Mouse (Mus musculus): ENCODE results near the gene Ets1. TPM values are rescaled to one million over a fixed set of nuclear protein-coding genes. Genes with fewer than 3 reads are reported as not detected.

Gene Ets1
- polyA plus RNA-seq, 1 experiment from 2014 or later = 80.2 TPM

DNA sequence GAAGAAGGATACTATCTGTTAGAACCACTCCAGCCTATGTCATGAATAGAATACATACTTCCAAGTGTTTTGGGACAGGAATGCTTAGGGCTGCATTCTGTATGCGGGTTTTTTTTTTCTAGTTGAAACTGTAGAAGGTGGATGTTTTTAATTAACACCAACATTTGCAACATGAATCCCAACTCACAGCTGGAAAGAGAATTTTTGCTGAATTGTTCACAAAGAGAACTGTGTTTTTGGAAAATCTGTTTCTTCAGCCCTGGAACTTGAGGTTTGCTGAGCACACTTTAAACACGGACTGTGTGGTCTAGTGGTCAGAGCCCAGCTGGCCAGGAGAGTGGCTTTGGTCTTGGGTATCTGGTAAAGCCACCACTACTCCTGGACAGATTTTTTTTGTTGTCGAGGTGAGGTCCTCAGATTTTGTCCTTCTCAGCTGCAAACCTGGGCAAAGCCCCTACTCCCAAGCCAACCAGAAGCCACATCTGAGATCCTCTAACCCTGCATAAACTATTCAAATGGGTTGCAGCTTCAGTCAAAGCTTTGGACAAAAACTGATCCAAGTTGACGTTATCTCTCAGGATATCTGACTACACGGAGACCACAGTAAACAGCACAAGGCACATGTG, 122.4 kb downstream of the Ets1 start:
- Histone ChIP-seq H3K9ac (replicated peaks; ENCODE audit: low read length) (no peak overlapping the region), H3K4me1 (ENCODE audit: insufficient read depth, low read length) (peaks cover 9% of the 10 kb centered on the region; the same call in 1 of the 2 replicates), H3K4me3 (ENCODE audit: low read length) (no peak overlapping the region), H3K36me3 (ENCODE audit: insufficient read depth, low read length) (peaks cover 16% of the 10 kb centered on the region), H3K9me3 (ENCODE audit: low read length) (no peaks in the 10 kb centered on the region), H3K27me3 (ENCODE audit: insufficient read depth, low read length) (no peaks in the 10 kb centered on the region), H3K27ac (ENCODE audit: low read length) (no peak overlapping the region), H3K4me2 (replicated peaks; ENCODE audit: low read depth, low read length) (no peak overlapping the region)
- 84% methylated on average over 5 of the region's 5 CpGs for WGBS
- ATAC-seq (ENCODE audit: low FRiP score, low TSS enrichment) = no peak

DNA sequence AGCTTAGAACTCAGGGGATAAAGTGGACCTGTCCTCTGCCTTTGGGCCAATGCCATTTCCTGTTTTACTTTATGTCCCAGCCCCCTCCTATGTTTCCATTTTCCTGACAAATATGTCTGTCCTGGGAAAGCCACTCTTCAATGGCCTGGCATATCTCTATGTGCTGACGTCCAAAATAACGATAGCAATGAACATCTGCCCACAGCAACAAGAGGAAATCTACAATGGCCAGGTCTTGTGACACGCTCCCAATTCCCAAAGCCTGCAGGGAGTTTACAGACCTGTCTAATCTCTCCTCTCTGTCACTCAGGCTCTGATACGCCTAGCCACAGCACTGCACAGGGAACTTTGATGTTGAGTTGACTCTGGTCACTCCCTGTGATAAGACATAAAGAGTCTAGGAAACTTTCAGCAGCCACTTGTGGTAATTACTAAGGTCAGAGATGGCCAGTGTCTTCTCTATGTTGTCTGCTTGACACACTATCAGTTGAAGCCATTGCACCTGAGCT, 124.7 kb downstream of the Ets1 start:
- H3K27ac ChIP-seq (ENCODE audit: low read length) = 0 out of 2 replicates have a peak overlapping the region, but pooled peaks have one; percentile 3
- no peaks in the 10 kb centered on the region for H3K27me3 ChIP-seq (ENCODE audit: insufficient read depth, low read length)
- ATAC-seq (ENCODE audit: low FRiP score, low TSS enrichment) = no peak
- no peaks in the 10 kb centered on the region for H3K9me3 ChIP-seq (ENCODE audit: low read length)
- H3K9ac ChIP-seq (replicated peaks; ENCODE audit: low read length) = no peak overlapping the region
- 86% methylated on average over 4 of the region's 4 CpGs for WGBS
- peaks cover 2% of the 10 kb centered on the region; the same call in 1 of the 2 replicates for H3K4me1 ChIP-seq (ENCODE audit: insufficient read depth, low read length)
- no peak overlapping the region for H3K4me2 ChIP-seq (replicated peaks; ENCODE audit: low read depth, low read length)
- peaks cover 3% of the 10 kb centered on the region; the same call in 1 of the 2 replicates for H3K36me3 ChIP-seq (ENCODE audit: insufficient read depth, low read length)
- H3K4me3 ChIP-seq (ENCODE audit: low read length) = no peak overlapping the region

DNA sequence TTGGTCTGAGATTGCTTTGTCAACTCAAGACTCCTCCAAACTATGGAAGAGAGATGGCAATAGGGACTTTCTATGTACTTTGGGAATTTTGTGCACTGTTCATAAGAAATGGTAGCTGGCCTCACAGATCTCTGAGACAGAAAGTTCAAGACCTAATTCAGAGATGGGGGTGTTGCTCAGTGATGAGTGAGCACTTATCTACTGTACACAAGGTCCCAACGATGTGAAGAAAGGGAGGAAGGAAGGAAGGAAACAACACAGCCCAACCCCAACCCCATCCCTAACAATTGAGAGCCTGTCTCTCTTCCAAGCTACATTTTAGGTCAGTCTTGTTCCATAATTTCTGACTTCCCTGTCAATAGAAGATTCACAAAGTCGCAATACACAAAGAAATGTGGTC, 125.3 kb downstream of the Ets1 start:
- Histone ChIP-seq H3K4me3 (ENCODE audit: low read length) (no peak overlapping the region), H3K27ac (ENCODE audit: low read length) (0 out of 2 replicates have a peak overlapping the region, but pooled peaks have one; percentile 3), H3K9me3 (ENCODE audit: low read length) (no peaks in the 10 kb centered on the region), H3K36me3 (ENCODE audit: insufficient read depth, low read length) (no peaks in the 10 kb centered on the region; the same call in 1 of the 2 replicates), H3K9ac (replicated peaks; ENCODE audit: low read length) (no peak overlapping the region), H3K27me3 (ENCODE audit: insufficient read depth, low read length) (no peaks in the 10 kb centered on the region), H3K4me1 (ENCODE audit: insufficient read depth, low read length) (no peaks in the 10 kb centered on the region), H3K4me2 (replicated peaks; ENCODE audit: low read depth, low read length) (no peak overlapping the region)
- no peak for ATAC-seq (ENCODE audit: low FRiP score, low TSS enrichment)
- WGBS = 71% methylated on average over 2 of the region's 2 CpGs

DNA sequence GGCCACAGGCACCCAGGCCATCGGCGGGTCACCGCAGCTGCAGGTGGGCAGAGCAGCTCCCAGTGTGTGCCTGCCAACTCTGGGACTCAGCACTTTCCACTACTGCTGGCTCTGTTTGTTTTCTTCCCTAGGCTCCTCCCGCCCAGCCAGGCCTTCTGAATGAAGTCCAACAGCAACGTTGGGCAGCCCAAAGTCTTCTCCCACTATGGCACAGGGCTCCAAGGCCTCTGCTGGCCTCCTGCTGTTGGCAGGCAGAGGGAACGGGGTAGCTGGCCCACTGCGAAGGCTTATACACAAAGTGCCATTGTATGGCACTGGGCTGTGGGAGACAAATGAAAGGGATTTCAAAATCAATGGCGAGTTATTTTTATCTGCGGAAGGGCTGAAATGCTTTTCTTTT, 128.4 kb downstream of the Ets1 start:
- Histone ChIP-seq H3K27me3 (ENCODE audit: insufficient read depth, low read length) (no peaks in the 10 kb centered on the region), H3K9ac (replicated peaks; ENCODE audit: low read length) (no peak overlapping the region), H3K4me3 (ENCODE audit: low read length) (no peak overlapping the region), H3K4me1 (ENCODE audit: insufficient read depth, low read length) (no peaks in the 10 kb centered on the region), H3K4me2 (replicated peaks; ENCODE audit: low read depth, low read length) (no peak overlapping the region), H3K27ac (ENCODE audit: low read length) (no peak overlapping the region), H3K9me3 (ENCODE audit: low read length) (no peaks in the 10 kb centered on the region), H3K36me3 (ENCODE audit: insufficient read depth, low read length) (no peaks in the 10 kb centered on the region)
- no peak for ATAC-seq (ENCODE audit: low FRiP score, low TSS enrichment)
- 78% methylated on average over 9 of the region's 9 CpGs for WGBS

DNA sequence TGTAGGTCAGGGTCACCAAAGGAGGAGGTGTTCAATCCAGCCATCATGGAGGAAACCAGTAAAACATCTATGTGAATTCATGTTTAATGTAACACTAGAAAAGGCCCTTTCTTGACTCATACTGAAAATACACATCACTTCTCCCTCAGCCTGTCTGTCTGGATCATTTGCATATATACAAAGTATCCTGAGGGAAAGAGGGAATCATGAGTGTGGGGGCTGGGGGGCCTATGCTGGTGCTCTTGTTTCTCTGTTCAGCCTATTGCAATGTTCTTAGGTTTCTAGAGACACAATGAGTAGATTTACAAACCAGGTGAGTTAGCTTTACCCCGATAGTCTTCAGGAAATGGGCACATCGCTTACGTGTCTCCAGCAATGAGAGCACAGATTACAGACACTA, 129.1 kb downstream of the Ets1 start:
- WGBS = 95% methylated on average over 3 of the region's 3 CpGs
- H3K36me3 ChIP-seq (ENCODE audit: insufficient read depth, low read length) = no peaks in the 10 kb centered on the region

DNA sequence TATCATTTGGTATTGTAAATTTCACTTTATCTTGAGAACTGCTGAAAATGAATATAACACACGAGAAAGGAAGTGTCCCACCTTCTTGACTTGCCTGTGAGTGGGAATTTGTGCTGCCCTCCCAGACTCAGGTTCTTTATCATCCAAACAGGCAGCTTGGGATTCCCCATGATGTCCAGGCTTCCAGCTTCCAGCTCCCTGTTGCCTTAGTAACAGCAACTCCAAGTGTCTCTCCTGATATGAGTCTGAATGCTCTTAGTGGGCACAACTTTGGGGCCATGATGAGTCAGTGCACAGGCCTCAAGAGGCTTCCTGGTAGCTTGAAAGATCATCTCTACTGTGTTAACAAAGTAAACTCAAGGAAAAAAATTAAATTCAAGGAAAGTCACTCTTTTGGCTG, 142.8 kb downstream of the Ets1 start:
- Histone ChIP-seq H3K27ac (ENCODE audit: low read length) (no peak overlapping the region), H3K9me3 (ENCODE audit: low read length) (no peaks in the 10 kb centered on the region), H3K4me1 (ENCODE audit: insufficient read depth, low read length) (peaks cover 13% of the 10 kb centered on the region; the same call in 1 of the 2 replicates), H3K4me2 (replicated peaks; ENCODE audit: low read depth, low read length) (no peak overlapping the region), H3K9ac (replicated peaks; ENCODE audit: low read length) (no peak overlapping the region), H3K4me3 (ENCODE audit: low read length) (no peak overlapping the region), H3K36me3 (ENCODE audit: insufficient read depth, low read length) (no peaks in the 10 kb centered on the region), H3K27me3 (ENCODE audit: insufficient read depth, low read length) (no peaks in the 10 kb centered on the region)
- 72% methylated on average over 1 of the region's 1 CpGs for WGBS
- no peak for ATAC-seq (ENCODE audit: low FRiP score, low TSS enrichment)

More for the DNA sequence above, 129.1 kb downstream of the Ets1 start:
- H3K9me3 ChIP-seq (ENCODE audit: low read length) = no peaks in the 10 kb centered on the region
- H3K9ac ChIP-seq (replicated peaks; ENCODE audit: low read length) = no peak overlapping the region
- no peak overlapping the region for H3K4me3 ChIP-seq (ENCODE audit: low read length)
- no peak overlapping the region for H3K27ac ChIP-seq (ENCODE audit: low read length)
- no peak for ATAC-seq (ENCODE audit: low FRiP score, low TSS enrichment)
- no peaks in the 10 kb centered on the region for H3K27me3 ChIP-seq (ENCODE audit: insufficient read depth, low read length)
- no peaks in the 10 kb centered on the region for H3K4me1 ChIP-seq (ENCODE audit: insufficient read depth, low read length)
- H3K4me2 ChIP-seq (replicated peaks; ENCODE audit: low read depth, low read length) = no peak overlapping the region

DNA sequence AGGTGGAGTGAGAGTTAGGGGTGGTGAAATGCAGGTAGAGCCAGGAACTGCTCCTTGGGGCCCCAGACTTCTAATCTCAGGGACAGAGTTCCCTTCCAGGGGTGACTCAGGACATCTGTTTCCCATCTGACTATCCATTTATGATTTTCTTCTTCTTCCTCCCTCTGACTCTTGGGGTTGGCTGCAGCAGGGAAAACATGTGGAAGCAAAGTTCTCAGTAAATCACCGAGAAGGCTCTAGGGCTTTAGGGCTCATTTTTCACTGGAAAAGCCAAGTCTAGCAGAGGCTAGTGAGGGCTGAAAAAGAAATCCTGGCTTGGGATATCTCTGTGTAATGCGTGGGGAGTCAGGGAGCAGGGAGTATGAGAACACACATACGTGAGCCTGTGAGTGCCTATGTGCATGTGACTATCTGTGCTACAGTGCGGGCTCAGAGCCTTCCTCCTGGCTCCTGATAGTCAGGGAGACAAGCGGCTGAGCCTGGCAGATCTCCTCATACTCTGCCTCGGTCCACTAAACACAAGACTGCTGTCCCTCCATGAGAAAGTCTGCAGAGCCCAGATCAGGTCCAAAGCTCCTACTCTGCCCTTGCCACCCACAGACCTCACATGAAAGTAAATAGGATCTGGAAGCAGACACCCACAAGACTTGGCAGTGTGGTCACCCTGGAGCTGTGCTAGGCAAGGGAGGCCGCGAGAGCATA, 146.5 kb downstream of the Ets1 start:
- H3K27me3 ChIP-seq (ENCODE audit: insufficient read depth, low read length) = no peaks in the 10 kb centered on the region
- ATAC-seq (ENCODE audit: low FRiP score, low TSS enrichment) = peak; percentile 62
- peaks cover 15% of the 10 kb centered on the region for H3K4me1 ChIP-seq (ENCODE audit: insufficient read depth, low read length)
- peak overlapping the region; percentile 23 for H3K27ac ChIP-seq (ENCODE audit: low read length)
- WGBS = 42% methylated on average over 8 of the region's 8 CpGs
- H3K36me3 ChIP-seq (ENCODE audit: insufficient read depth, low read length) = no peaks in the 10 kb centered on the region
- no peak overlapping the region for H3K4me3 ChIP-seq (ENCODE audit: low read length)
- H3K9me3 ChIP-seq (ENCODE audit: low read length) = no peaks in the 10 kb centered on the region
- no peak overlapping the region for H3K4me2 ChIP-seq (replicated peaks; ENCODE audit: low read depth, low read length)
- H3K9ac ChIP-seq (replicated peaks; ENCODE audit: low read length) = no peak overlapping the region

DNA sequence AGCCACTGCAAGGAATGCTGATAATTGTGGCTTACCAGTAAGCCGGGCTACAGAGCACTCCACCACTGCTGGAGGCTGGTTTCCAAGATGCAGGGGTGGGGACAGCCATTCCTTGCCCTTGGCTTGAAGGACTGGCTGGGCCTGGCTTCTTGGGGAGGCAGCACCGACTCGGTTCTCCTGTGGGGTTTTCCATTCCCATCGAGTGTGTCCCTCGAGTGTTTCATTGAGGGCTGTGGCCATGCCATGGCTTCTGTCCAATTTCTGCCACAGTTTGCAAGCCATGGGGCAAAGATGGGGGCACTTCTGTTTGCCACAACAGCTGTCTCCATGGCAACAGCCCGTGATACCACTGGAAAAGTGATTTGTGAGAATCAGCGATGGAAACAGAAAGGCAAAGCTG, 151.1 kb downstream of the Ets1 start:
- H3K4me2 ChIP-seq (replicated peaks; ENCODE audit: low read depth, low read length) = no peak overlapping the region
- H3K27me3 ChIP-seq (ENCODE audit: insufficient read depth, low read length) = no peaks in the 10 kb centered on the region
- no peaks in the 10 kb centered on the region for H3K9me3 ChIP-seq (ENCODE audit: low read length)
- H3K27ac ChIP-seq (ENCODE audit: low read length) = no peak overlapping the region
- no peaks in the 10 kb centered on the region for H3K36me3 ChIP-seq (ENCODE audit: insufficient read depth, low read length)
- peaks cover 33% of the 10 kb centered on the region for H3K4me1 ChIP-seq (ENCODE audit: insufficient read depth, low read length)
- no peak overlapping the region for H3K9ac ChIP-seq (replicated peaks; ENCODE audit: low read length)
- 73% methylated on average over 7 of the region's 7 CpGs for WGBS
- ATAC-seq (ENCODE audit: low FRiP score, low TSS enrichment) = no peak
- no peak overlapping the region for H3K4me3 ChIP-seq (ENCODE audit: low read length)

DNA sequence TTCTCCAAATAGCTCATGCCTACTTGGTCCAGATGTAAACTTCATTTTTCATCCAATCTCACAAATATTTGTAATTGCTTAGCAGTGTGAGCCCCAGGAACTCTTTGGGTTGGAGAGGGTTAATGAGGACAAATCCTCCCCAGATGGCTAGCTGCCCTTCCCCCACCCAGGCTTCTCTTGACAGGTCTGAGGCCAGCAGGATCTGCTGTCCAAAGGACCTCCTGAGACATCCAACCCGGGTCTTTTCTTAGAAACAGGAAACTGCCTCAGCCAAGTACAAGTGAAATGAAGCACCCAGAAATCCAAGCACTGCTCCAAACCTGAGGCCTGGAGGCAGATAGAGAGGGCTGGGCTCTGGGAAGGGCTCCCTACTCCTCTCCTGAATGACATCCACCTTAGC, 151.6 kb downstream of the Ets1 start:
- 9% methylated on average over 1 of the region's 1 CpGs for WGBS
- Histone ChIP-seq H3K27ac (ENCODE audit: low read length) (no peak overlapping the region), H3K27me3 (ENCODE audit: insufficient read depth, low read length) (no peaks in the 10 kb centered on the region)

DNA sequence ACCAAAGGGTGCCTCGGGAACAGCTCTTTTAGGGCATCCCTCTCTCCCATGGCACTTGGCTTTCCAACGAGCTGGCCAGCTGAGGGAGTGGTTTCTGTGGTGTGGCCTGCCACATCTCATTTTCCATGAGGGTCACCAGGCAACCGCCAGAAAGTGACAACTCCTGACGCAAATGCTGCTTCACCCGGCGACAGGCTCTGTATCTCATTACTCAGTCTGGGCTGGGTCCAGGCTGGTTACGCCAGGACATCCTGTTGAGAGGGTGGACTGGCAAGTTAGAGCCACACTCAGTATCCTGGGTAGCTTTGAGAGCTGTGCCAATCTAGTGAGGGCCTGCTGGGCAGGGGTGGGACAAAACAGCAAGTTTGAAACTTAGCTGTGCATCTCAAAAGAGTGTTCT, 153.3 kb downstream of the Ets1 start:
- Histone ChIP-seq H3K27me3 (ENCODE audit: insufficient read depth, low read length) (no peaks in the 10 kb centered on the region), H3K9ac (replicated peaks; ENCODE audit: low read length) (no peak overlapping the region), H3K4me2 (replicated peaks; ENCODE audit: low read depth, low read length) (no peak overlapping the region), H3K4me1 (ENCODE audit: insufficient read depth, low read length) (peaks cover 24% of the 10 kb centered on the region), H3K27ac (ENCODE audit: low read length) (no peak overlapping the region), H3K36me3 (ENCODE audit: insufficient read depth, low read length) (no peaks in the 10 kb centered on the region), H3K4me3 (ENCODE audit: low read length) (no peak overlapping the region), H3K9me3 (ENCODE audit: low read length) (no peaks in the 10 kb centered on the region)
- no peak for ATAC-seq (ENCODE audit: low FRiP score, low TSS enrichment)
- 50% methylated on average over 7 of the region's 7 CpGs for WGBS

More for the DNA sequence above, 151.6 kb downstream of the Ets1 start:
- Histone ChIP-seq H3K9ac (replicated peaks; ENCODE audit: low read length) (no peak overlapping the region), H3K4me2 (replicated peaks; ENCODE audit: low read depth, low read length) (no peak overlapping the region), H3K36me3 (ENCODE audit: insufficient read depth, low read length) (no peaks in the 10 kb centered on the region), H3K9me3 (ENCODE audit: low read length) (no peaks in the 10 kb centered on the region), H3K4me1 (ENCODE audit: insufficient read depth, low read length) (peaks cover 28% of the 10 kb centered on the region), H3K4me3 (ENCODE audit: low read length) (no peak overlapping the region)
- ATAC-seq (ENCODE audit: low FRiP score, low TSS enrichment) = no peak; the same call in none of the 2 replicates
